Mouse (Mus musculus): ENCODE measurements at regions not wholly inside any gene's neighbourhood (a gene's known extent, or its start where the extent isn't known, plus 50 kb on each side); places are given as distances from the start of the nearest gene placed in this dataset.

GRCm38 (mm10) chr16:37725745-37726144, 50.9 kb upstream of the Fstl1 start:
- DNase-seq, result no peak

- no peak for DNase-seq
These were observed 60.9 kb upstream of the Ndufb4 start for GRCm38 (mm10) chr16:37715173-37715572.

GRCm38 (mm10) chr16:37714276-37714675, 60.0 kb upstream of the Ndufb4 start:
- no peak for DNase-seq

DNA sequence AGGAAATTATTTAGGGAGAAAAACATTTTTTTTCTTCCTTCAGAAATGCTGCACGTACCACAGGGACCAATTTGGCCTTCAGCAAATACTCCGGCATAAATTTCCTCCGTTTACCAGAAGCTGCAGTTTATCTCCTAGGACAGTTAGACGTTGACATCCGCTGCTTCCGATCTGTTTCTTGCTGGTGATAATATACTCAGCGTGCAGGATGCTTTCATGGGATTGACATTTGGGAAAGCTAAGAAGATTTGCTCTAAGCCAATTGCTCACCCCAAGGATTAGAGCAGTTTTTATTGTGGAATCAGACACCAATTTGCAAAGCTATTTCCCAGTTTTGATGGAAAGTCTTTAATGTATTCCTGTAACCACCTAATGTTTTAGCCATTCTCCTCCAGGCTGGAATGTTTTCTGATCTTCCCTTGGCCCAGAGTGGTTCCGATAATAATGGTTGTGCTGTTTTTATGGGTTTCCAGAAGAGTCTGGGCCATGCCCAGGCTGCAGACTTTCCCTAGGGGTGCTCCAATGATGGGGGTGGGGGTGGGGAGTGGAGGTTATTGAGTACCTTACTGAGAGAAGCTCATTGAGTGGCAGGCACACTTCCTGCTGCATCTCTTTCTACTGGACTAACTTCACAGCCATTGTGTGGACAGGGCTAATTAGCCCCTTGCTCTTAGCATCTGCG, 52.1 kb upstream of the Ndufb4 start:
- DNase-seq, result peak; percentile 32

DNA sequence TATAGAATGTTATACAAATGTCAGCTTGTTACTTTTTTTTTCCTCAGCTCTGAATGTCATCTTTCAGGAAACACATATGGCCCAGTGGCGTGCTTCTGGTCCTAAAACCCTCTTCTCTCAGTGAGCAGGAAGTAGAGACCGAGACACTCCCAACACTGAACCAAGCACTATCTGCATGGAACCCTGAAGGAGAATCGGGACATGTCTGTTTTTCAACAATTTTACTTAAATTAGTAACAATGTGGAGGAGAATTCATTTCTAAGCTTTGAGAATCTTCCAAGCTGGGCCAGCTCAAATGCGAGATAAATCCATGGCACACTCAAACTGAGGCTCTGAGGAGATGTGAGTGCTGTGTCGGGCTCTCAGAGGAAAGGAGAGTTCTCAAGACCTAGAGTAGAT, 51.0 kb upstream of the Ndufb4 start:
- DNase-seq, result no peak

GRCm38 (mm10) chr16:37704461-37705155, 50.4 kb upstream of the Ndufb4 start:
- DNase-seq, result no peak
